Mouse (Mus musculus): Measurements from ENCODE around the gene Tbca. TPM values are rescaled to one million over a fixed set of nuclear protein-coding genes. Genes with fewer than 3 reads are reported as not detected.
A peak's percentile ranks its signal among the peaks of the same experiment; 100 is the strongest.

Gene Tbca
- polyA plus RNA-seq, 1 experiment from 2014 or later, result 279 TPM

GRCm38 (mm10) chr13:94858016-94858575 lies 69.4 kb downstream of the Tbca start:
- WGBS, result 72% methylated on average over 8 of the region's 8 CpGs
- ATAC-seq (ENCODE audit: low FRiP score, low read depth), result no peak
- H3K27me3 ChIP-seq, result peaks cover 24% of the 10 kb centered on the region

GRCm38 (mm10) chr13:94859256-94859655 lies 70.5 kb downstream of the Tbca start:
- WGBS, result 80% methylated on average over 8 of the region's 8 CpGs
- H3K27ac ChIP-seq (replicated peaks), result no peak overlapping the region
- no peaks in the 10 kb centered on the region for H3K9me3 ChIP-seq
- no peak for ATAC-seq (ENCODE audit: low FRiP score, low read depth)
- H3K4me2 ChIP-seq, result no peak overlapping the region
- H3K4me1 ChIP-seq (replicated peaks), result no peaks in the 10 kb centered on the region
- no peak overlapping the region for H3K9ac ChIP-seq
- peaks cover 36% of the 10 kb centered on the region for H3K27me3 ChIP-seq
- H3K4me3 ChIP-seq, result no peak overlapping the region
- no peaks in the 10 kb centered on the region for H3K36me3 ChIP-seq

More at GRCm38 (mm10) chr13:94858016-94858575, 69.4 kb downstream of the Tbca start:
- H3K4me1 ChIP-seq (replicated peaks), result no peaks in the 10 kb centered on the region
- H3K9me3 ChIP-seq, result no peaks in the 10 kb centered on the region
- no peak overlapping the region for H3K9ac ChIP-seq
- no peak overlapping the region for H3K27ac ChIP-seq (replicated peaks)
- no peak overlapping the region for H3K4me2 ChIP-seq
- no peak overlapping the region for H3K4me3 ChIP-seq
- H3K36me3 ChIP-seq, result no peaks in the 10 kb centered on the region

DNA sequence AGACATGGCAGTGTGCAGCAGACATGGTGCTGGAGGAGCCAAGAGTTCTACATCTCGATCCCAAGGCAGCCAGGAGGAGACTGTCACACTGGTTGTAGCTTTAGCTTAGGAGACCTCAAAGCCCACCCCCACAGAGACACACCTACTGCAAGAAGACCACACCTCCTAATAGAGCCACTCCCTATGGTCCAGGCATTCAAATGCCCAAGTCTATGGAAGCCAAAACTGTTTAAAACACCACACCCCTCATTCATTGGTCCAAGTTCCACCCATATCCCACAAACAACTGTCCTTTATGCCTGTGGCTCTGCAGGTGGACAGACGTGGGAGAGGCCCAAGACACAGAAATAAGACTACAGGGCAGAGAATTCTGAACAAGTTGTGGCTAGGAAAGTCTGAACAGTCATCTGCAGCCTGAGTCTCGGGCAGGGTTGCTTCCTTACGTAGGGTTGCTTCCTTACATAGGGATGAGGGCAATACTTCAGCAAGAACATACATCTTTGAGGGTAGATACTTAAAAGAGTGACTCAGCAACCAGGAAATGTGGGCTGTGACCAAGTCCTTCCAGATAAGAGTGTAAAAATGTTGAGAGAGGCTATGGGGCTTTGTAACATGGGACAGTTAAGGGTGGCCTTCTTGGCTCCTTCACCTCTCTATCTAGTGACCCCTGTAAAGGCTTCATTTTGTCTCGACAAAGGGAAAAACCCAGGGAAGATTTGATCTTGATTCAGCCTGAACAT lies 74.0 kb downstream of the Tbca start:
- WGBS, result 79% methylated on average over 5 of the region's 5 CpGs
- no peak for ATAC-seq (ENCODE audit: low FRiP score, low read depth)
- Histone ChIP-seq H3K9me3 (no peaks in the 10 kb centered on the region), H3K36me3 (no peaks in the 10 kb centered on the region), H3K9ac (no peak overlapping the region), H3K27ac (replicated peaks) (no peak overlapping the region), H3K27me3 (peaks cover 64% of the 10 kb centered on the region), H3K4me2 (no peak overlapping the region), H3K4me1 (replicated peaks) (no peaks in the 10 kb centered on the region), H3K4me3 (no peak overlapping the region)

DNA sequence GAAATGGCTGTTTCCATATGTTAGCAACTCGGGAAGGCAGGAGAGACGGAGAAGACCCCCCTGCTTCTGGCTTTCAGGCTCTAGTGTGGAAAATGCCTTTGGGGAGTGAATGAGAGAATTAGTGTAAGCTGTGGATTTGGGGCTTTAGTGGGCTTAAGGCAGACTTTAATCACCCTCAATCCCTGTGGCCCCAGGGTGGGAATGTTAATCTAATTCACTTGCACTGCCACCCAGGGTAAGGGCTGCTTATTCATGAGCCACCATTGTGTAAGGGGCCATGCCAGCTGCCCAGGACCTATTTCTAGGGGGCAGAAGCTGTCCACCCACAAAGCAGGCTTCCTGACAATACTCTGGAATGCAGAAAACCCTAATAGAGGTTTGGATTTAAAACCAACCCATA lies 78.2 kb downstream of the Tbca start:
- WGBS, result 37% methylated on average over 2 of the region's 2 CpGs
- no peak overlapping the region for H3K9ac ChIP-seq

DNA sequence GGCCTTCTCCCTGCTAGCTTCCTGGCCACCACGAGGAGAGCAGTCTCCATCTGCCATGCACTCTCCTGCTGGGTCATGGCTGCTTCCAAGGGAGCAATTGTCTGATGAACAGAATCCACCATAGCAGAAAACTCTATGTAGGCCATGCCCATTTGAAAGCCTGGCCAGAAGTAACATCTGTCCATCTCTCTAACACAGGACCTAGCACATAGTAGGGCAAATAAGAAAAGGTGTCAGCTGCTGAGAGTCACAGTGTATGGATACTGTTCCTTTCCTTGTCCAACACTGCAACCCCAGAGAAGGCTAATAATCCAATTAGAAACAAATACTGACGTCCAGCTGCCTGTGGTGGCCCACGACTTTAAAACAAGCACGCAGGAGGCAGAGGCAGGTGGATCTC lies 79.1 kb downstream of the Tbca start:
- WGBS, result 52% methylated on average over 4 of the region's 4 CpGs

More for the DNA sequence above, 78.2 kb downstream of the Tbca start:
- Histone ChIP-seq H3K27me3 (peaks cover 88% of the 10 kb centered on the region), H3K4me3 (no peak overlapping the region), H3K4me1 (replicated peaks) (peaks cover 6% of the 10 kb centered on the region), H3K27ac (replicated peaks) (no peak overlapping the region), H3K4me2 (no peak overlapping the region), H3K9me3 (no peaks in the 10 kb centered on the region), H3K36me3 (no peaks in the 10 kb centered on the region)
- ATAC-seq (ENCODE audit: low FRiP score, low read depth), result no peak

GRCm38 (mm10) chr13:94868478-94868950 lies 79.8 kb downstream of the Tbca start:
- Histone ChIP-seq H3K9ac (no peak overlapping the region), H3K4me3 (peak overlapping the region; percentile 21), H3K27ac (replicated peaks) (0 out of 2 replicates have a peak overlapping the region, but pooled peaks have one; percentile 18), H3K36me3 (no peaks in the 10 kb centered on the region), H3K4me1 (replicated peaks) (peaks cover 6% of the 10 kb centered on the region), H3K4me2 (peak overlapping the region; percentile 51), H3K9me3 (no peaks in the 10 kb centered on the region), H3K27me3 (peaks cover 89% of the 10 kb centered on the region)
- ATAC-seq (ENCODE audit: low FRiP score, low read depth), result peak; percentile 65
- under 1% methylated on average over 35 of the region's 35 CpGs for WGBS

More for the DNA sequence above, 79.1 kb downstream of the Tbca start:
- Histone ChIP-seq H3K27ac (replicated peaks) (no peak overlapping the region), H3K27me3 (peaks cover 91% of the 10 kb centered on the region), H3K4me3 (no peak overlapping the region), H3K9me3 (no peaks in the 10 kb centered on the region), H3K4me2 (no peak overlapping the region), H3K9ac (no peak overlapping the region), H3K36me3 (no peaks in the 10 kb centered on the region), H3K4me1 (replicated peaks) (peaks cover 6% of the 10 kb centered on the region)
- no peak for ATAC-seq (ENCODE audit: low FRiP score, low read depth)

DNA sequence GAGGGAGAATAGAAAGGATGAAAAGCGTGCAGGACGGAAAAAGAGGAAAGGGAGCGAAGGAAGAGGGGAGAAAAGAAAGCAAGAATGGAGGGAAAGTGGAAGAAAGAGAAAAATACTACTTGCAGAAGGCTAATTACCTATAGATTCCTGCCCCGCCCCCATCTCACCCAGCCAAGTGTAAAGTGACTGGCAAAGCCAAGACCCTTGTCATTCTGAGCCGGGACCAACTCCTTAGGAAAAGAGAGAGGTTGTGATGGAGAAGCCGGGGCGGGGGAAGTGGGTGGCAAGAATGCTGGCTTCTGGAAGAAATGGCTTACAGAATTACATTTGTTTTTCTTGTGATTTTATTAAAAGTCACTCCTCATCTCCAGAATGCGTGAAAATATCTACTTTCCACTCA lies 80.8 kb downstream of the Tbca start:
- no peak for ATAC-seq (ENCODE audit: low FRiP score, low read depth)
- H3K36me3 ChIP-seq, result no peaks in the 10 kb centered on the region
- H3K27ac ChIP-seq (replicated peaks), result no peak overlapping the region
- no peaks in the 10 kb centered on the region for H3K9me3 ChIP-seq
- peak overlapping the region; percentile 51 for H3K4me2 ChIP-seq
- no peak overlapping the region for H3K4me3 ChIP-seq
- 2% methylated on average over 8 of the region's 8 CpGs for WGBS
- H3K4me1 ChIP-seq (replicated peaks), result peaks cover 8% of the 10 kb centered on the region
- no peak overlapping the region for H3K9ac ChIP-seq
- peaks cover 84% of the 10 kb centered on the region for H3K27me3 ChIP-seq

GRCm38 (mm10) chr13:94870071-94870460 lies 81.4 kb downstream of the Tbca start:
- no peaks in the 10 kb centered on the region for H3K36me3 ChIP-seq
- no peak overlapping the region for H3K27ac ChIP-seq (replicated peaks)
- H3K9me3 ChIP-seq, result no peaks in the 10 kb centered on the region
- 4% methylated on average over 9 of the region's 9 CpGs for WGBS
- H3K27me3 ChIP-seq, result peaks cover 84% of the 10 kb centered on the region
- no peak for ATAC-seq (ENCODE audit: low FRiP score, low read depth)
- no peak overlapping the region for H3K9ac ChIP-seq
- H3K4me3 ChIP-seq, result no peak overlapping the region
- H3K4me2 ChIP-seq, result no peak overlapping the region
- peaks cover 8% of the 10 kb centered on the region for H3K4me1 ChIP-seq (replicated peaks)

DNA sequence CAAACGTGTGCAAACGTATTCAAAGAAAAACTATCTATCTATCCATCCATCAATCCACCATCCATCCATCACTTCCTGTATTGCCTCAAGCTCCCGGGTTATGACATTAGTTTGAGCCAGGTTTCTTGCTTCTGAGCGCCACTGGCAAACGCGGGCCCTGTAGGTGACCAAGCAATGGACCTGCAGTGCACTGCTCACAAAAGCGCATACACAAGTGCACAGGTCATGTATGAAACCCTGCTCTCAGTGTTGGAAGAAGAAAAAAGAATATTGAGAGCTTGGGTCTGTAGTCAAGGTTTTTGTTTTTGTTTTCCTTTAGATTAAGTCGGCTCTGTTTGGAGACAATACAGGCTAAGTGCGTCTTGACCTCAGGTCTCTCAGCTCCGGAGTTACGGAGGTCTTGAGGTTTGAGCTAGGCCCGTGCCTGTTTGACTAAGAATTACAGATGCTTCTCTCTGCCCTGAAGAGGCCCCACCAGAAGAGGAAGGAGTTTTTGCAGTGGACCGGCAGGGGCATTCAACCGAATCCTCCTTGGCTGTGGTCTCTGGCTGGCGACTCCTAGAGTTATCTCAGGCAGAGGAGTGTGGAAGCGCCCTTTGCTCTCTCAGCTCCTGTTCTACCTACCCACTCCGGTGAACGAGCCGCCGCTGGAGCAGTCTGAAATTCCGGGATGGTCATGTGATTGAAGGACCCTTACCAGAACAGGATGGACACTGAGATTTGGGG lies 81.9 kb downstream of the Tbca start:
- H3K9ac ChIP-seq, result no peak overlapping the region
- no peak overlapping the region for H3K4me2 ChIP-seq
- H3K9me3 ChIP-seq, result no peaks in the 10 kb centered on the region
- H3K36me3 ChIP-seq, result no peaks in the 10 kb centered on the region
- H3K4me1 ChIP-seq (replicated peaks), result peaks cover 8% of the 10 kb centered on the region
- WGBS, result 1% methylated on average over 21 of the region's 21 CpGs
- no peak overlapping the region; the same call in 1 of the 2 replicates for H3K27ac ChIP-seq (replicated peaks)
- no peak for ATAC-seq (ENCODE audit: low FRiP score, low read depth)
- no peak overlapping the region for H3K4me3 ChIP-seq
- peaks cover 83% of the 10 kb centered on the region for H3K27me3 ChIP-seq

DNA sequence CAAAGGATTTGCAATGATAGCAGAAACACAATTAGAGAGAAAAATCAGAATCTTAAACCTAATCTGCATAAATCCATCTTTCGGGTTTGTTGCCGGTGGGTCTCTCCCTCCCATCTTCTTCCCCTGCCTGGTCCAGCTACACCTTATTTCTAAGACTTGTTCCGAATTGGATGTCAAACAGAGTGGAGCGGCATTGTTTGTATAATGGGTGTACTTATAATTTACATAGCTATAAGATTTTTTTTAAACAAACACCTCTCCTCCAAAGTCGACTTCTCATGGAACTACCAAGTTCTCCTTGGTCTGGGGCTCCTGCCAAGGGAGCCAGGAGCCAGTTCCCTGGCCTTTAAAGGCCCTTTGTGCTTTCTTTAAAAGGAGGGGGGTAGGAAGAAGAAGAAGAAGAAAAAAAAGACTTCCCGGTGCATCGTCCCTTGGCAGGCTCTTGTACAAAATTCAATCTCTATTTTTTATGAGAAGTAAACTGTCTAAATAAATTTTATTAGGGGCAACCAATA lies 83.2 kb downstream of the Tbca start:
- H3K27ac ChIP-seq (replicated peaks), result no peak overlapping the region
- peaks cover 76% of the 10 kb centered on the region for H3K27me3 ChIP-seq
- peaks cover 8% of the 10 kb centered on the region for H3K4me1 ChIP-seq (replicated peaks)

GRCm38 (mm10) chr13:94872439-94872838 lies 83.7 kb downstream of the Tbca start:
- H3K9ac ChIP-seq, result no peak overlapping the region
- H3K27me3 ChIP-seq, result peaks cover 76% of the 10 kb centered on the region
- no peak for ATAC-seq (ENCODE audit: low FRiP score, low read depth)
- H3K27ac ChIP-seq (replicated peaks), result no peak overlapping the region
- under 1% methylated on average over 19 of the region's 19 CpGs for WGBS
- H3K4me2 ChIP-seq, result peak overlapping the region; percentile 27; the same call in 1 of the 2 replicates
- no peaks in the 10 kb centered on the region for H3K36me3 ChIP-seq
- peaks cover 8% of the 10 kb centered on the region for H3K4me1 ChIP-seq (replicated peaks)
- H3K9me3 ChIP-seq, result no peaks in the 10 kb centered on the region
- no peak overlapping the region for H3K4me3 ChIP-seq

More for the DNA sequence above, 83.2 kb downstream of the Tbca start:
- H3K4me2 ChIP-seq, result no peak overlapping the region
- no peaks in the 10 kb centered on the region for H3K36me3 ChIP-seq
- no peak overlapping the region for H3K9ac ChIP-seq
- no peaks in the 10 kb centered on the region for H3K9me3 ChIP-seq
- no peak overlapping the region for H3K4me3 ChIP-seq
- 3% methylated on average over 7 of the region's 7 CpGs for WGBS
- ATAC-seq (ENCODE audit: low FRiP score, low read depth), result no peak

Measured in hindbrain, embryonic 15.5 days (tissue).